Mouse (Mus musculus) T-helper 17 cell (primary cell): ENCODE measurements at regions not wholly inside any gene's neighbourhood (a gene's known extent, or its start where the extent isn't known, plus 50 kb on each side); places are given as distances from the start of the nearest gene placed in this dataset.

ENCODE experiments used
- in situ Hi-C, 2 experiments: fragments of 300-600 bp; cut with MboI, MseI; formaldehyde crosslinking; loops; 1 replicate in 1 of 2; 2 replicates in 1 of 2; pipeline ENCODE4 v1.15.1; 2025; ENCODE audit warnings: high pct_unique_total_duplicates in 2 of 2

GRCm38 (mm10) chr2:128388883-128389470 is 202.0 kb upstream of the Spdye4c start:
- in situ Hi-C loops = no loop called here

DNA sequence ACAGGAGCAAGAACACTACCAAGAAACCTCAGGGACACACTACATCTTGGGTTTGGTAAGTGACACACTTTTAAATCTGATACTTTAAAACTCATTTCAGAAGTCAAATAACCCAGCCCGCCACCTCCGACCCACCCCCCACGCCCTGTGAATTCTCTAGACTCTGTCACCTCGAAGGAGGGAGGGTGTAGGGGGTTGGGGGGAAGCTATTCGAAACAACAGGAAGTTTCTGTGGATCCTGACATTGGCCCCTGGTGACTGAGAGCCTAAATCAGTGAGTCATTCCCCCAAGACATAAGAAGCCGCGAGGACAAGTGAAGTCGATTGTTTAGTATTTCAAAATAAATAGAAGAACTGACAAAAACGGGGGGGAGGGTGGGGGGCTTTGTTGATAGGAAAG is 198.7 kb upstream of the Spdye4c start:
- in situ Hi-C loops = loop anchor here (5.0 kb wide), 2 partner anchors 95 to 100 kb away; no protein-coding TSS in a partner anchor

DNA sequence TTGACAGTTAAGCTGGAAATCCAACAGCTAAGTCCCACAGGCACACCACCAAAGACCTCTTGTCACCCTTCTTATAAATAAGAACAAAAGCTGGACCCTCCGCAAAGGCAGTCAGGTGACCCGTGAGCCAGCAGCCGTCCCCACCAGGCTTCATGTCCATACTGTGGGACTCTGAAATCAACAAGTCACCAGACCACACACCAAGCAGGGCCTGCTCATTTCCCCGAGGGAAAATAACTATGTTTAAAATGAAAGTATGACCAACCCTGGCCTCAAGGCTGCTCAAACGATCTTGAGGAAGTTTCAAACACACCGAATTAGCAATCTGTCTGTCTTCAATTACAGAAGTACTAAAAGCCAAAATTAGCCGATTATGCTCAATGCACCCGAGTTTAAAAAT is 197.6 kb upstream of the Spdye4c start:
- in situ Hi-C loops = loop anchor here (5.0 kb wide), 2 partner anchors 96 to 101 kb away; no protein-coding TSS in a partner anchor

DNA sequence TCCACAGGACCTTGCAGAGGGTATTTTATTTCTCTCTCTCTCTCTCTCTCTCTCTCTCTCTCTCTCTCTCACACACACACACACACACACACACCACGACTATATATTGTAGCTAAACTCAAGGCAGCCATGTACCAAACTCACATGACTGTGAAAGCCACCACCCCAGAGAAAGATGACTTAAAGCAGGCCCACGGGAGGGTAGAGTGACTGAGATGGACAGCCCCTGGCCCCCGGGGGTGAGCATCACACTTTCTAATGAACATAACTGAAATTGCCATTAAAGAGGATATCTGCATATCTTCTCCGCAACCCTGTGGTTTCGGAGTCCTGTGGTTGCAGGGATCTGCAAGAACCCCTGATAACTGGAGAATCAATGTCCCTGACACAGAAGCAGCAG is 197.1 kb upstream of the Spdye4c start:
- in situ Hi-C loops = loop anchor here (5.0 kb wide), 2 partner anchors 97 to 102 kb away; no protein-coding TSS in a partner anchor

- in situ Hi-C loops = no loop called here
These were observed 195.6 kb upstream of the Spdye4c start for GRCm38 (mm10) chr2:128395308-128396007.

DNA sequence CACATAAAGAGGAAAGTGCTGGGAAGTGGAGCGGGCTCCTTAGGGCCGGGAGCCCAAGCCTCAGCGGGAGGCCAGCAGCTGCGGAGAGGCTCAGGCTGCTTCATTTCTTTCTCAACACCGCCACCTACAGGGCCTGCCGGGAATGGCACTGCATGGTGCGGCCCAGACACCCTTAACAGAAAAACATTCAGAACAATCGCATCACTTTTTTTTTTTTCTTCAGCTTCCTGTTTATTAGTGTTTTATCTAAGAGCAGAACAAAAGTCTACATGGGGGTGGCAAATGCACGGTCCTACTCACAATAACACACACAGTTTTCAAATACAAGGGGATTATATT is 195.0 kb upstream of the Spdye4c start:
- in situ Hi-C loops = no loop called here

GRCm38 (mm10) chr2:128401359-128401758 is 189.7 kb upstream of the Spdye4c start:
- in situ Hi-C loops = loop anchor here (5.0 kb wide), 4 partner anchors 279 to 514 kb away; no protein-coding TSS in a partner anchor

- in situ Hi-C loops = loop anchor here (5.0 kb wide), 4 partner anchors 281 to 516 kb away; no protein-coding TSS in a partner anchor
These were observed 187.7 kb upstream of the Spdye4c start for GRCm38 (mm10) chr2:128403143-128403935.

DNA sequence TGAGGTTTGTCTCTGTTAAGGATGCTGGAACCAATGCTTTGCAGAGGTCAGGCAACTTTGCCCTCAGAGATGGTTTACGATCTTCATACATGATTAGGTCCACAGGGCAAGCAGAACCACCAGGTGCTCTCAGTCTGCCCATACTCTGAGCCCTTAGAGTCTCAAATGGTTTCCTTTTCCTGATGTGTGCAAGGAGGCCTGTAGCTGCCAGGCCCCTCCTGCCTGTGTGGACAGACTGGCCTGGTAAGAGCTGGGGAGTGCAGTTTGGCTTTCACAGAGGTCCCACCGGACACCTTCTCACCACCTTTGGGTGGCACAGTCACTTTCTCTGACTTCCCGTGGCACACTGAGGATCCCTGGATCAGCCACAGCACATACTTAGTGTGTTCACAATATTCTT is 186.6 kb upstream of the Spdye4c start:
- in situ Hi-C loops = loop anchor here (5.0 kb wide), 4 partner anchors 282 to 517 kb away; no protein-coding TSS in a partner anchor

DNA sequence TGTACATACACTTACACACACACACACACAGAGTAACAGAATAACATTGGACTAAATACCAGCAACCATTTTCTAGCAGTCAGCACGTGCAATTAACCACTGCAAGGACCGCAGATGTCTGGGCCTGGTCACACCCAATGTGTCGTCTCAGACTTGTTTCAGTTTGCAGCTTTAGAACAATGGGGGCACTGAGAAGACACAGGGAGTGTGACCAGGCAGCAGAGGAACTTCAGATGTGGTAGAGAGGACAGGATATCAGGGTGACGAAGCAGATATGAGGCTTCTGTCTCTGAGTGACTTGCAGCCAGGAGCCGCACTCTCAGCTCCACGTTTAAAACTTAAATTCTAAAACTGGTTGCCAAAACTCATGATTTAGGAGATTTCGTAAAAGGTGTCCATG is 183.9 kb upstream of the Spdye4c start:
- in situ Hi-C loops = no loop called here

DNA sequence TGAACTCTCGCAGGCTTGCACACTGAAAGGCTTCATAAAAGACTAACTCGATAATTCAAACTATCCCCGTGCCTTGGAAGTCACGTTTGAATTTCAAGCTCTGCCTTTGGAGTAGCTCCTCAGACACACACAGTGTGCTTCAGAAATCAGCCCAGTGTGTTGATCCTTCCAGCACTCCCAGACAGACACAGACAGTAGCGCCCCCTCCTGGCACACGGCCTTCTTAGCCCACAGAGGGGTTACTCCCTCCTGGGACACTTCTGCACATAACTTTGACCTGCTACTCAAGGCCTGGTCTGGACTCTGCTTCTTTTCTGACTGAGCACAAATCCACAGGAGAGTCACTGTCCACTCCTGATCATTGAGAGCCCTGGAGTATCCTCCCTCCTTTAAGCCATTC is 182.3 kb upstream of the Spdye4c start:
- in situ Hi-C loops = no loop called here

DNA sequence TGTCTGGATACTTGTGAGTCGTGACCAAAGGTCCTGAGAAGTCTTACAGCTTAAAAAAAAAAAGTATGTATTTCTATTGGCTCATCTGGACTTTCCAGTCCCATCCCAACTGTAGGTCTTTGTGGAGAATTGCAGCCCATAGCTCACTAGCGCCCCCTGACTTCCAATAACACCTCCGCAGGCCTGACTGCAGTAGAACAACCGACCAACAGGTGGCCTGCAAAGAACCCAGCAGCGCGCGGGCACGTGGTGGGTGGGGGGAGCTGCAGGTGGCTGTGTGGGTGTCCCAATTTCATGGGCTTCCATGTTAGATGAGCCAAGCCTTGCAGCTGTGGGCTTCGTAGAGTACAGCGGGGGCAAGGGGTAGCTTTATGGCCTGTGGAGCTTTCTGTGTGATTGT is 178.7 kb upstream of the Spdye4c start:
- in situ Hi-C loops = loop anchor here in 1 of 2 experiments (10.0 kb wide), 1 partner anchor 132 kb away; no protein-coding TSS in a partner anchor

GRCm38 (mm10) chr2:128412974-128413373 is 178.0 kb upstream of the Spdye4c start:
- in situ Hi-C loops = loop anchor here in 1 of 2 experiments (10.0 kb wide), 1 partner anchor 132 kb away; no protein-coding TSS in a partner anchor

- in situ Hi-C loops = loop anchor here (5.0 to 10.0 kb wide), 3 partner anchors 130 to 163 kb away; no protein-coding TSS in a partner anchor
These were observed 176.3 kb upstream of the Spdye4c start for GRCm38 (mm10) chr2:128414588-128415240.

DNA sequence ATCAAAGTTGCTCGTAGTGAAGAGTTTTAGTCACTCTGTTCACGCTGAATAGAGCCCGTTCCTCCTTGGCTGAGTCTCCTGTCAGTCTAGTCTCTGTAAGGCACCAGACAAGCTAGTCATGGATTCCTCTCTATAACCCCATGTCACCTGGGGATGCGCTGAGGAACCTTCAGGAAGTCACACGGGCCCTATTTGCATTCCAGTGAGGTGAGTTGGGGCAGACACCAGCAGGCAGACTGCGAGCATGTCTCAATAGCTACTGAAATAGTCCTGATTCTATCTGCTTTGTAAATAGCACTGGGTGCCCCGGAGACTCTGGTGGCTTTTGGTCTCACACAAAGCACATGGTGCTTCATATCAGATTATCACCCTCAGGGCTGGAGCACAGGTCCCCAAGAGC is 174.6 kb upstream of the Spdye4c start:
- in situ Hi-C loops = loop anchor here (5.0 to 10.0 kb wide), 3 partner anchors 128 to 161 kb away; no protein-coding TSS in a partner anchor

GRCm38 (mm10) chr2:128418960-128419359 is 172.0 kb upstream of the Spdye4c start:
- in situ Hi-C loops = loop anchor here (5.0 to 10.0 kb wide), 3 partner anchors 126 to 158 kb away; no protein-coding TSS in a partner anchor

- in situ Hi-C loops = loop anchor here in 1 of 2 experiments (5.0 kb wide), 1 partner anchor 37 kb away; no protein-coding TSS in a partner anchor
These were observed 170.6 kb upstream of the Spdye4c start for GRCm38 (mm10) chr2:128420406-128420805.

DNA sequence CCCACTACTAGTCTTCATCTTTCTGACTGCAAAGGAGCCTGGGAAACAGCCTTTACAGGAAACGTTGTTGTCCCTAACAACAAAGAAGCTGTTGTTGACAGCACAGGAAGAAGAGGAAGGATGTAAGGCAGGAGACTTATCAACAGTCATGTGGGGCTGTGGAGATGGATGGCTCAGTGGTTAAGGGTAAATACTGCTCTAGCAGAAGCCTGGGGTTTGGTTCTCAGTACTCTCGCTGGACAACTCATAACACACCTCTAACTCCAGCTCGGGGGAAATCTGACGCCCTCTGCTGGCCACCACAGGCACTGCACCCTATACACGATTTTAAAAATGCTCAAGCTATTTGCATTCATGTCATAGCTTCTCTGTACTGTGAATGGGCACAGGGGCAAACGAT is 168.3 kb upstream of the Spdye4c start:
- in situ Hi-C loops = loop anchor here in 1 of 2 experiments (5.0 kb wide), 1 partner anchor 35 kb away; no protein-coding TSS in a partner anchor

- in situ Hi-C loops = loop anchor here in 1 of 2 experiments (5.0 kb wide), 1 partner anchor 33 kb away; no protein-coding TSS in a partner anchor
These were observed 166.8 kb upstream of the Spdye4c start for GRCm38 (mm10) chr2:128424236-128424635.

DNA sequence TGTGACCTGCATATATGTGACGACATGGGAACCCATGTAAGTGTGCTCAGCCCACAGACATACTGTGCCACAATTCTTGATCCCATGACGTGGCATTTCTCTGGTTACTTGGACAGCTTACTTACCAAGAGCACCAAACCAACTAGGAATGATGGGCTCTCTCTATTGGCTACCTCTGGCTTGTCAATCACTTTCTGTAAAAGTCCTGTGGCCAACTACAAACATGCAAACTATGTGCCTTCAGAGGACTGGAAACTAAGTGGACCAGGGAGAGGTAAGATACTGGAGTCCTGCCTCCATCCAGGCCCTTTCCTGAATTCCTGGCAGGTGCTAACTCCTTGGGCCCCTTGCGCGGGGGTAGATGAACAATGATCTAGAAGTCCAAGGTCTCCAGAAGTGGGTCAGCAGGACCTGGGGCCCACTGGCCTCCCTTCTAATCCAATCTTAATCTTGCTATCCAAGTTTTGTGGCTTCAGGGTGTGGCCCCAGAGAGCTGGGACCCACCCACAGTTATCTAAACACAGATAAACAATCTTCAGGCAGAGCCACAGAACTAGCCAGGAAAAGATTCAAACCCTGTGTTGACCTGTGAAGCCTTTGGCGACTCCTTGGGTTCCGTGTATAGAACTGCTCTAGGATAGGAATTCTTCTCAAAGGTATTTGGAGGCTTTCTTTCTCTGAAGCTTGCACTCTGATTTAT is 163.7 kb upstream of the Spdye4c start:
- in situ Hi-C loops = no loop called here
